Mouse (Mus musculus) heart, adult 18-20 months (tissue): ENCODE data around the gene Mafg. TPM values are rescaled to one million over a fixed set of nuclear protein-coding genes. Genes with fewer than 3 reads are reported as not detected.

Experiments used
- microRNA-seq, 2 experiments: library from miRNA; unstranded; fragments of <30 nt; microRNA quantifications; one replicate each; pipeline ENCODE4 v1.2.0; 2022
- total RNA-seq, 2 experiments: library from RNA; stranded (reverse); gene quantifications; 2 replicates each; pipeline ENCODE4 v1.2.3; 2021

Mafg gene
- total RNA-seq, 2 experiments from 2014 or later, result 33.7 to 35.7 TPM

Small RNA genes lying within 50 kb of the gene (microRNA-seq; reads per million reads assigned to microRNA genes)
- gene Mir6936, result 0 to 0.27 reads per million in 2 experiments

Other genes starting within 250 kb of the Mafg start
- 10 to 100 TPM; 62.0 to 65.2 TPM for gene Nploc4, start 195.9 kb downstream of the Mafg start, total RNA-seq
- 1 to 10 TPM; 1.0 to 2.3 TPM for gene Tspan10, start 191.0 kb downstream of the Mafg start, total RNA-seq
- under 1 TPM in 1 of 2 experiments, not detected in 1; 0.57 TPM for gene Pde6g, start 180.1 kb downstream of the Mafg start, total RNA-seq
- 10 to 100 TPM; 58.1 to 70.3 TPM for gene Oxld1, start 175.5 kb downstream of the Mafg start, total RNA-seq
- gene Ccdc137, start 175.5 kb downstream of the Mafg start, total RNA-seq, result 1 to 10 TPM; 6.0 to 7.3 TPM
- gene Arl16, start 166.0 kb downstream of the Mafg start, total RNA-seq, result 10 to 100 TPM; 10.1 to 12.0 TPM
- gene Mrpl12, start 149.0 kb downstream of the Mafg start, total RNA-seq, result 100 to 1,000 TPM; 245 to 267 TPM
- gene Slc25a10, start 141.8 kb downstream of the Mafg start, total RNA-seq, result 10 to 100 TPM; 15.4 to 15.9 TPM
- gene Gcgr, start 102.9 kb downstream of the Mafg start, total RNA-seq, result under 1 TPM; 0.93 to 0.94 TPM
- gene Mcrip1, start 83.9 kb downstream of the Mafg start, total RNA-seq, result 10 to 100 TPM; 39.1 to 44.1 TPM
- gene Ppp1r27, start 82.5 kb downstream of the Mafg start, total RNA-seq, result under 1 TPM in 1 of 2 experiments, not detected in 1; 0.35 TPM
- gene P4hb, start 60.3 kb downstream of the Mafg start, total RNA-seq, result 100 to 1,000 TPM; 230 TPM
- 100 to 1,000 TPM; 133 to 144 TPM for gene Arhgdia, start 52.0 kb downstream of the Mafg start, total RNA-seq
- 10 to 100 TPM; 44.1 to 46.9 TPM for gene Alyref, start 35.2 kb downstream of the Mafg start, total RNA-seq
- 10 to 100 TPM; 84.4 to 89.0 TPM for gene Anapc11, start 35.2 kb downstream of the Mafg start, total RNA-seq
- gene Npb, start 25.1 kb downstream of the Mafg start, total RNA-seq, result not detected
- 10 to 100 TPM; 47.2 to 51.2 TPM for gene Pcyt2, start 15.7 kb downstream of the Mafg start, total RNA-seq
- 1 to 10 TPM; 6.9 to 8.9 TPM for gene Sirt7, start 8.4 kb downstream of the Mafg start, total RNA-seq
- gene Pycr1, start 10.2 kb upstream of the Mafg start, total RNA-seq, result 1 to 10 TPM; 1.1 to 1.3 TPM
- gene Myadml2, start 14.6 kb upstream of the Mafg start, total RNA-seq, result 10 to 100 TPM; 77.0 to 81.2 TPM
- gene Notum, start 27.6 kb upstream of the Mafg start, total RNA-seq, result under 1 TPM in 1 of 2 experiments, not detected in 1; 0.33 TPM
- gene Aspscr1, start 39.4 kb upstream of the Mafg start, total RNA-seq, result 10 to 100 TPM; 28.5 to 31.3 TPM
- 10 to 100 TPM; 32.5 to 34.2 TPM for gene Cenpx, start 80.1 kb upstream of the Mafg start, total RNA-seq
- gene Lrrc45, start 80.3 kb upstream of the Mafg start, total RNA-seq, result 1 to 10 TPM; 3.8 to 4.3 TPM
- gene Rac3, start 87.9 kb upstream of the Mafg start, total RNA-seq, result 1 to 10 TPM; 1.1 to 1.3 TPM
- 10 to 100 TPM; 16.6 to 16.7 TPM for gene Dcxr, start 93.7 kb upstream of the Mafg start, total RNA-seq
- 10 to 100 TPM; 20.9 to 82.2 TPM for gene Cbr2, start 98.5 kb upstream of the Mafg start, total RNA-seq
- gene Hmga1b, start 129.2 kb upstream of the Mafg start, total RNA-seq, result 10 to 100 TPM; 23.6 to 49.8 TPM
- 10 to 100 TPM; 11.4 to 11.5 TPM for gene Rfng, start 150.6 kb upstream of the Mafg start, total RNA-seq
- gene Gps1, start 150.7 kb upstream of the Mafg start, total RNA-seq, result 10 to 100 TPM; 54.8 to 55.9 TPM
- gene Dus1l, start 162.8 kb upstream of the Mafg start, total RNA-seq, result 10 to 100 TPM; 22.4 to 30.3 TPM
- gene Fasn, start 190.9 kb upstream of the Mafg start, total RNA-seq, result 100 to 1,000 TPM in 1 of 2 experiments, 10 to 100 TPM in 1; 41.4 to 258 TPM